Mouse (Mus musculus): ENCODE data around the gene Abca16.

GRCm38 (mm10) chr7:120576520-120576919 is 167.1 kb downstream of the Abca16 start:
- no peak for TF ChIP-seq POLR2A (IDR thresholded peaks at IDR 0.05; ENCODE audit: borderline replicate concordance, extremely low read depth, low read depth, low read length)
- no peak for TF ChIP-seq CTCF (IDR thresholded peaks at IDR 0.05; ENCODE audit: insufficient read depth, low read length)

All from lung, adult 2 months (tissue).